Mouse (Mus musculus) CH12.LX (cell line): ENCODE measurements around the gene Zfp729a.

ENCODE experiments used
- BHLHE40 ChIP-seq: IDR thresholded peaks from 2 replicates; pipeline ENCODE4 v1.6.1; 2011; ENCODE audit warnings: mild to moderate bottlenecking, low read depth, low read length, improper control_type of control experiment
- CHD1 ChIP-seq: IDR thresholded peaks from 2 replicates; pipeline ENCODE4 v1.6.1; 2012; ENCODE audit warnings: low read depth, low read length, improper control_type of control experiment, inconsistent platforms
- CHD2 ChIP-seq: IDR thresholded peaks from 2 replicates; pipeline ENCODE4 v1.6.1; 2011; ENCODE audit warnings: low read length, improper control_type of control experiment
- CTCF ChIP-seq, 2 experiments: IDR thresholded peaks in 1 of 2; conservative IDR thresholded peaks in 1 of 2; 2 replicates each; pipeline ENCODE4 v1.5.1; 2011 to 2012; ENCODE audit warnings: low read depth in 2 of 2, low read length in 2 of 2, improper control_type of control experiment in 1 of 2, inconsistent platforms in 1 of 2, mild to moderate bottlenecking in 1 of 2, moderate library complexity in 1 of 2
- HCFC1 ChIP-seq: IDR thresholded peaks from 2 replicates; pipeline ENCODE4 v1.6.1; 2012; ENCODE audit warnings: low read depth, mild to moderate bottlenecking, inconsistent platforms, low read length, improper control_type of control experiment
- MAZ ChIP-seq: IDR thresholded peaks from 2 replicates; pipeline ENCODE4 v1.6.1; 2012; ENCODE audit warnings: low read depth, mild to moderate bottlenecking, inconsistent platforms, low read length, improper control_type of control experiment, moderate library complexity
- POLR2A ChIP-seq: IDR thresholded peaks from 2 replicates; pipeline ENCODE4 v1.6.1; 2011; ENCODE audit warnings: low read depth, mild to moderate bottlenecking, improper control_type of control experiment, low read length
- POLR2AphosphoS2 ChIP-seq: IDR thresholded peaks from 2 replicates; pipeline ENCODE4 v1.6.1; 2011; ENCODE audit warnings: low read depth, low read length, improper control_type of control experiment
- TBP ChIP-seq: conservative IDR thresholded peaks from 2 replicates; pipeline ENCODE4 v1.6.1; 2011; ENCODE audit warnings: low read depth, low read length, improper control_type of control experiment
- TCF12 ChIP-seq: IDR thresholded peaks from 2 replicates; pipeline ENCODE4 v1.6.1; 2014; ENCODE audit warnings: low read depth, mild to moderate bottlenecking, inconsistent platforms, low read length, improper control_type of control experiment

GRCm38 (mm10) chr13:67609066-67609876 lies 28.3 kb downstream of the Zfp729a start, which contains the start of gene Zfp729b:
- TF ChIP-seq CTCF (conservative IDR thresholded peaks at IDR 0.05 in 1 of 2, IDR thresholded peaks at IDR 0.05 in 1 of 2; ENCODE audit: low read depth in 2 of 2, low read length in 2 of 2) (peak in 1 of 2 experiments; percentile 61; a peak in 2 of 4 replicates), MAZ (0 out of 2 replicates have a peak, but pooled peaks have one; percentile 54), CHD2 (no peak), TCF12 (0 out of 2 replicates have a peak, but pooled peaks have one; percentile 21), CHD1 (no peak), TBP (no peak), HCFC1 (peak; percentile 91), POLR2AphosphoS2 (no peak), BHLHE40 (peak; percentile 92), POLR2A (peak; percentile 40; the same call in 1 of the 2 replicates)
